Mouse (Mus musculus) MEL-GATA-1-ER (cell line): Measurements from ENCODE around the gene Il21r.

Experiments used
- DNase-seq: peaks from one replicate; pipeline ENCODE4 v3.0.0-alpha.2; 2012; ENCODE audit warnings: low read depth; ENCODE audit errors: extremely low read depth

The Il21r gene

DNA sequence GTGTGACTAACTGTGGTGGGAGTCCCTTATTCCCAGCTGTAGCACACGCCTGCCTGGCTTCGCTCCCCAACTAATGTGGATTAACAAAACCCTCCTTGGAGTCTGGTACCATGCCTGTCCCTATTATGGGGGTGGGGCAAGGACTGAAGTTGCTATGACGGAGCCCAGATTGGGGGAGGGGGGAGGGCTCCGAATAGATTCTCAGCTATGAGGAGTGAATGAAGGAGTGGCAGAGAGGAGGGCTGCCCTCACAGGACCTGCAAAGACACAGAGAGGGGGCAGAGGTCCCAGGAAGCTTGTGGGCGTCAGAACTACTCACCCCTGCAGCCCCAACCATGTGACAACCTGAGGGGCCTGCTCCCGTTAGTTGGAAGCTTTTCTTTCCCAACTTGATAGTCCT lies 35.1 kb downstream of the Il21r start:
- no peak for DNase-seq

DNA sequence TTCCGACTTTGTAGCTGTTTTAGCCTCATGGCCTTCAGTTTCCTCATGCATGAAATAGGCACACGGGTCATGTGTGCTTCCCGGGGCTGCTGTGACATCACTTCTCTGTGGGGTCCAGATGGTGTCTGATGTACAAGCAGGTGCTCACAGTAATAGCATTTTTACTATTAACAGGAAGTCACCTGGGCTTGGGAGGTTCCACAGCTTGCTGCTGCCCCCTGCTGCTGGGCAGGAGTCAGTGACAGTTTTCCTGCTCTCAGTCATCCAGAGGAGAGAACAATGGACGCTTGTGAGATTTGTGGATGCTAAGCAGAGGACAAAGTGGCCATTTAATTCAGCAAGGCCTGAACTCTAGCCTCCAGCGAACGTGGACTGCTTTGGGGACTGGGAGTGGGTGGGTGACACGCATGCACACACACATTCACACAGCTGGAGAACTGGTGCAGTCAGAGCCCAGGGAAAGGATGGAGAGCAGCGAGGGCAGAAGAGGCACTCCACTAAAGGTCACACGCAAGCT lies 35.7 kb downstream of the Il21r start:
- no peak for DNase-seq

- DNase-seq: no peak
Observed at GRCm38 (mm10) chr7:125643880-125644279, 40.7 kb downstream of the Il21r start.

DNA sequence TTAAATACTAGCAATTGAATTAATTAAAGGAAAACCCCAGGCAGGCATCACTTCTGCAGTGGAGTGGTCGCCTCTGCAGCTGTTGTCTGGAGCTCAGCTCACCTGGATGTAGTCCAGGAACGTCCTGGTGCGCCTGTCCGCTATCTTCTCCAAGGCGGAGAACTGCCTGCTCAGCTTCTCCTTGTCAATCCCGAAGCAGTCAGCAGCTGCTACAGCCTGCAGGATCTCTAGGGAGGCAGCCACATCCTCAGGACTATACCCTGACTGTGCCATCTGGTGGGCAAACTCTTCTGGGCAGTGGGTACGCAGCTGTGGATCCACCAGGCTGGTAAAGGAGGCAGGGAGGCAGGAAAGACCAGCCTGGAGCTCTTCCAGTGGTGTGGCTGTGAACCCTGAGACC lies 42.2 kb downstream of the Il21r start:
- no peak for DNase-seq

DNA sequence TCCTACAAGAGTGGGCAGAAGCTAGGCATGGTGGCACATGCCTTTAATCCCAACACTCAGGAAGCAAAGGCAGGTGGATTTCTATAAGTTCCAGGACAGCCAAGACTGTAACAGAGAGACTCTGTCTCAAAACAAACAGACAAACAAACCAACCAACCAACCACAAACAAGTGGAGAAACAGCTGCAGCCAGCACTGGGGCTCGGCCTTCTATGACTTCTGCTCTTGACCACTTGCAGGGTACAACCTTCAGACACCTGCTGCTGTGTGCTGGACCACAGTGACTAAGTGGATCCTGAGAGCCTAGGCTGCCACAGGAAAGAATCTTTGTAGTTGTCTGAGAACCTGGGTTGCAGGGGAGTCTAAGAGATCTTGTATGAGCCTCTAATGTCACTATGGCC lies 45.8 kb downstream of the Il21r start:
- DNase-seq: no peak

DNA sequence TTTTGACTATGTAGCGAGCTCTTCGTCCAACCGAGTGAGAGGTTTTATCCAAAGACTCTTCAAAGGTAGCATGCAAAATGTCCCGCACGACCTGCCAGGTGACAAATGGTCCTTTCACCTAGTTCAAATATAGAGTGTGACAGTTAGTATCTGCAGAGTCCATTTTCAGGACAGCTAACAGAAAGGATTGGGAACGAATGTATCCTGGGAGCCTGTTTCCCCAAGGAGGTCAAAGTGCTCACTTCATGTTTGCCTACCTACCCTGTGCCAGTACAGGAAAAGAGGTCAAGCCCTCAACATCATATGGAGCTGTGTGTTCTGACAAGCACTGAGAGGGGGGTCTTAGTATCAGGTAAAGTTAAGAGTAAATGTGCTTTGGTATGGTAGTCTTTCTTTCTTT lies 54.3 kb downstream of the Il21r start:
- no peak for DNase-seq

DNA sequence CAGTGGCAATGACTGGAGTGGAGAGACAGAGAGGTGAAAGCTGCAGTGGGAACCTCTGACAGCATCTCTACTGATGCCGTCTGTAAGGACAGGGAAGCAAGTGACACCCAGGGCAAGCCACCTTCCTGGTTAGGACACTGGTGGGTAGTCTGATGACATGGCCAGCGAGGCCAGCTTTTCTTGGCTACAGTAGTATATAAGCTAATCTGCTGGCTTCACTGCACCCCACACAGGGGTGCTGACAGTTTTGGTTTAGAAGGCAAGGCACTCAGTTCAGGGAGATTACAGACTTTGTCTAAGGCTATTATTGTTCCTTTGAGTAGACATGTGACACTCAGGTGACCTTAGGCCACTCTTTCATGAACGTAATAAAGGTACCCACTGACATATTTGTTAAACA lies 60.4 kb downstream of the Il21r start:
- no peak for DNase-seq

GRCm38 (mm10) chr7:125670865-125671264 lies 67.6 kb downstream of the Il21r start:
- no peak for DNase-seq

GRCm38 (mm10) chr7:125671396-125671795 lies 68.2 kb downstream of the Il21r start:
- DNase-seq: no peak

GRCm38 (mm10) chr7:125674916-125675315 lies 71.7 kb downstream of the Il21r start:
- peak; percentile 16 for DNase-seq

- no peak for DNase-seq
Observed at GRCm38 (mm10) chr7:125678756-125679155, 75.5 kb downstream of the Il21r start.

- DNase-seq: no peak
Observed at GRCm38 (mm10) chr7:125679936-125680335, 76.7 kb downstream of the Il21r start.
